Mouse (Mus musculus) midbrain, postnatal 0 days (tissue): ENCODE measurements around the gene Polr3b. TPM values are rescaled to one million over a fixed set of nuclear protein-coding genes. Genes with fewer than 3 reads are reported as not detected.

ENCODE experiments used
- ATAC-seq: fragments of 200-750 bp; cut with Nextera tagmentation; 2 replicates; pipeline ENCODE4 v1.8.0; 2017; ENCODE audit warnings: moderate number of reproducible peaks, mild to moderate bottlenecking, moderate TSS enrichment, moderate library complexity; ENCODE audit not compliant: low FRiP score
- DNase-seq: peaks from one replicate; pipeline ENCODE4 v3.0.0-alpha.2; 2015; ENCODE audit warnings: low spot score
- H3K27ac ChIP-seq: fragments of 300-500 bp; sonication (generic); 2 replicates; pipeline ENCODE4 v1.5.1; 2014; ENCODE audit warnings: low read depth, mild to moderate bottlenecking, low read length, mixed read lengths
- H3K27me3 ChIP-seq: fragments of 300-500 bp; sonication (generic); 2 replicates; pipeline ENCODE4 v1.6.1; 2014; ENCODE audit warnings: low read length, control low read depth, mixed read lengths; ENCODE audit not compliant: insufficient read depth
- H3K36me3 ChIP-seq: fragments of 300-500 bp; sonication (generic); 2 replicates; pipeline ENCODE4 v1.6.1; 2014; ENCODE audit warnings: low read length, control low read depth, mixed read lengths; ENCODE audit not compliant: insufficient read depth
- H3K4me1 ChIP-seq: fragments of 300-500 bp; sonication (generic); 2 replicates; pipeline ENCODE4 v1.6.1; 2014; ENCODE audit warnings: mild to moderate bottlenecking, control low read depth, antibody characterized with exemption, low read length, mixed read lengths; ENCODE audit not compliant: insufficient read depth
- H3K4me2 ChIP-seq: fragments of 300-500 bp; sonication (generic); 2 replicates; pipeline ENCODE4 v1.6.1; 2014; ENCODE audit warnings: low read depth, mild to moderate bottlenecking, low read length, mixed read lengths; ENCODE audit not compliant: poor library complexity, severe bottlenecking
- H3K4me3 ChIP-seq: fragments of 300-500 bp; sonication (generic); 2 replicates; pipeline ENCODE4 v1.5.1; 2014; ENCODE audit warnings: low read depth, mild to moderate bottlenecking, low read length, moderate library complexity
- H3K9ac ChIP-seq: fragments of 300-500 bp; sonication (generic); replicated peaks from 2 replicates; pipeline ENCODE4 v1.6.1; 2014; ENCODE audit warnings: mild to moderate bottlenecking, low read length, moderate library complexity, mixed read lengths; ENCODE audit not compliant: poor library complexity, severe bottlenecking
- H3K9me3 ChIP-seq: fragments of 300-500 bp; sonication (generic); 2 replicates; pipeline ENCODE4 v1.6.1; 2016; ENCODE audit warnings: low read length, control low read depth
- CTCF ChIP-seq: IDR thresholded peaks from 2 replicates; pipeline ENCODE4 v1.5.1; 2016; ENCODE audit warnings: antibody characterized with exemption, mild to moderate bottlenecking
- WGBS: fragments of 180-500 bp; shearing (Covaris S2); extraction: QIAGEN DNeasy Blood & Tissue Kit; methylation state at CpG from one replicate; pipeline ENCODE4 v1.1.7; 2014; 5-methylcytosine and 5-hydroxymethylcytosine counted together
- polyA plus RNA-seq: library from polyadenylated mRNA; unstranded; fragments of >200 nt; fragmentation: Nextera tagmentation; extraction: Ambion mirVana; gene quantifications from 2 replicates; pipeline ENCODE4 v1.2.1, GENCODE M21; 2015
- total RNA-seq: library from RNA; depleted of rRNA; stranded (reverse); fragments of >200 nt; gene quantifications from 2 replicates; pipeline ENCODE4 v1.2.3, GENCODE M21; 2014

The Polr3b gene
- total and polyA plus RNA-seq, 2 experiments from 2014 or later: 10.5 to 11.0 TPM

DNA sequence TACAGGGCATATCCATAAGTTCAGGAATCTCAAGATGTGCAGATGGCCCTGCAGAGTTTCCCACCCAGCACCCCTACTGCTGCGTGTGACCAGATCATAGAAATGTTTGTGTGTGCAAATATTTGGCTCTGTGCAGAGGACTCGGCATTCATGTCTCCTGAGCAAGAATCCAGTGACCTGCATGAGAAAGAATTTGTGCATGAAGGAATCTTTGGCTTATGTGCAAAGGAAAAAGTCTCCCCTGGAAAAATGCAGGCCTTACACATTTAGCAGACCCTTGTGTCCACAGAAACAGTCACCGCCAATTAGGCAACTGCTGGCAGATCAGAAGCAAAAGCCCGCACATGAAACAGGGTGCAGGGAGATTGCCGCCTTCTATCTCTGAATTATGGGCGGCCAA, 111.4 kb downstream of the Polr3b start:
- Histone ChIP-seq H3K4me2 (no peak overlapping the region), H3K9ac (no peak overlapping the region), H3K4me3 (no peak overlapping the region), H3K9me3 (no peaks in the 10 kb centered on the region), H3K36me3 (no peaks in the 10 kb centered on the region), H3K27ac (no peak overlapping the region), H3K4me1 (no peaks in the 10 kb centered on the region), H3K27me3 (no peaks in the 10 kb centered on the region)
- ATAC-seq (no peak), DNase-seq (no peak)
- no peak for TF ChIP-seq CTCF
- WGBS: 47% methylated on average over 6 of the region's 6 CpGs

- ATAC-seq: peak; percentile 60
- 1% methylated on average over 52 of the region's 66 CpGs for WGBS
- peak overlapping the region; percentile 70 for H3K27ac ChIP-seq
- peak overlapping the region; percentile 48 for H3K9ac ChIP-seq
- DNase-seq: peak; percentile 66
- no peaks in the 10 kb centered on the region for H3K36me3 ChIP-seq
- peak overlapping the region; percentile 63 for H3K4me2 ChIP-seq
- H3K9me3 ChIP-seq: no peaks in the 10 kb centered on the region
- H3K27me3 ChIP-seq: peaks cover 30% of the 10 kb centered on the region
- no peaks in the 10 kb centered on the region for H3K4me1 ChIP-seq
- no peak for TF ChIP-seq CTCF
- peak overlapping the region; percentile 39 for H3K4me3 ChIP-seq
Observed at GRCm38 (mm10) chr10:84754851-84755785, 133.0 kb downstream of the Polr3b start.

DNA sequence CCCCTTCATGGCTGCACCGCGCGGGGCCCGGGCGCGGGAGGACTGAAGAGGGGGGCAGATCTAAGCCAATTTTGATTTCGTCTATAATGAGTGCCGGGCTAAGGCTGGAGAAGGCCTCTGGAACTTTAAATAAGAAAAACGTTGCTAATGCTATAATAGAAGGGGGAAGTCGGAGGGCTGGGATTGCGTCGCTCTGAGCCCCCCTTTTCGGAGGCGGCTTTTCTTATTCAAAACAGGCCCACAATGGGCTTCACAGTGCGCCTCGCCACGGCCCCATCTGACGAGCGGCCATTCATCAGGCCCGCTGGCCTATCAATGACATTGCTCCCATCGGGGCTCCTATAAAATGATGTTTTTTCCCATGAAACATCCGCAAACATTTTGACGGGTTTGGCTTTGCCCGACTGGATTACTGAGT, 133.7 kb downstream of the Polr3b start, which contains the start of gene Rfx4:
Gene Rfx4, plus strand, starts transcription at position 277 of the 418 bp plus-strand sequence.
- 1% methylated on average over 23 of the region's 24 CpGs for WGBS
- Histone ChIP-seq H3K4me3 (peak within 1 kb of the TSS; percentile 39), H3K9ac (peak within 1 kb of the TSS; percentile 48), H3K4me2 (peak within 1 kb of the TSS; percentile 63), H3K27me3 (peaks cover 30% of the 10 kb centered on the region), H3K27ac (peak within 1 kb of the TSS; percentile 70), H3K9me3 (no peaks in the 10 kb centered on the region), H3K4me1 (no peaks in the 10 kb centered on the region), H3K36me3 (no peaks in the 10 kb centered on the region)
- peak; percentile 69 for ATAC-seq
- peak; percentile 86 for DNase-seq
- no peak for TF ChIP-seq CTCF

- H3K9me3 ChIP-seq: no peaks in the 10 kb centered on the region
- peak overlapping the region; percentile 44; the same call in 1 of the 2 replicates for H3K9ac ChIP-seq
- peaks cover 30% of the 10 kb centered on the region for H3K27me3 ChIP-seq
- no peaks in the 10 kb centered on the region for H3K36me3 ChIP-seq
- peak; percentile 42 for DNase-seq
- no peak for TF ChIP-seq CTCF
- H3K4me3 ChIP-seq: peak overlapping the region; percentile 39
- H3K4me1 ChIP-seq: no peaks in the 10 kb centered on the region
- no peak for ATAC-seq
- 1% methylated on average over 42 of the region's 42 CpGs for WGBS
- H3K27ac ChIP-seq: peak overlapping the region; percentile 70
- H3K4me2 ChIP-seq: peak overlapping the region; percentile 63
Observed at GRCm38 (mm10) chr10:84756435-84757095, 134.5 kb downstream of the Polr3b start.

DNA sequence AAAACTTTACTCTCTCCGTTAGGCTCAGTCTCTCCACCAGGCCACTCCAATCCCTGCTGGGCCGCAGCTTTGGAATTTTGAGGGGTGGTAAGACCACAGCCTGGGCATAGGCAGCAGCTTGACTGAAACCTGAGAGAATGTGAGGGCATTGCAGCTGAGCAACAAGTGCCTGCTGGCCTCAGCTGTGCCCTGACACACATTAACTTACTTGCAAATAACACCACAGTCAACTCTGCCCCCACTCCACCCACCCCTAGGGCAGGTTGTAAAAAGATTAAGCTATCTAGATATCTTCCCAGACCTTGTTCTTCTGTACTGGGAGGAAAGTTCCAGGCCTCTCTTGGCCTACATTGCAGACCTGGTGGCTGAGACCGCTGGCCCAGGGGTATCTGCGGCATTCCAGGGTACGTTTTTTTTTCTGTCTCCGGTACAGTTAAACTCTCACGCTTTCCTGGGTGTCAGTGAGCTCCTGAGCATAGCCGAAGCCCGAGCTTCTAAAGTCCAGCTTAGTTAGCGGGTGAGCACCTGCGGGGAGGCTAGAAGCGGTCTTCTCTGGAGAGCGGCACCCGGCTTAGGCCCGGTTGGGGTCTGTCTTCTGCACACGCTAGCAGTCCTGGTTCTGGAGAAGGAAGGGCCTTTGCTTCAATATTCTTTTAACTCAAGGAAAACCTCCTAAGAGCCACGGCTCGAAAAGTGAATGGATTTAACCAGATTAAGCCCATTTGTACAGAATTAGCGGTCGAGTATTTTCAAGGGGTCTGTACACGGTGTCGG, 135.5 kb downstream of the Polr3b start:
- WGBS: 16% methylated on average over 22 of the region's 22 CpGs
- Histone ChIP-seq H3K9ac (peak overlapping the region; percentile 30; the same call in 1 of the 2 replicates), H3K4me3 (peak overlapping the region; percentile 39), H3K4me2 (peak overlapping the region; percentile 63), H3K4me1 (no peaks in the 10 kb centered on the region), H3K27me3 (peaks cover 30% of the 10 kb centered on the region), H3K9me3 (no peaks in the 10 kb centered on the region), H3K27ac (peak overlapping the region; percentile 55; the same call in 1 of the 2 replicates), H3K36me3 (no peaks in the 10 kb centered on the region)
- DNase-seq (no peak), ATAC-seq (no peak)
- no peak for TF ChIP-seq CTCF
